Mouse (Mus musculus) yolk sac, embryonic 10.5 days (tissue): Measurements from ENCODE around the gene Hps4.
"Not testable (repeated sequence)": the region's sequence is repeated elsewhere in the genome, so short reads cannot be mapped to it uniquely, and the experiment has no call there.

Experiments used
- DNase-seq: peaks from one replicate; pipeline ENCODE4 v3.0.0-alpha.2; 2017; ENCODE audit warnings: low spot score

The Hps4 gene

DNA sequence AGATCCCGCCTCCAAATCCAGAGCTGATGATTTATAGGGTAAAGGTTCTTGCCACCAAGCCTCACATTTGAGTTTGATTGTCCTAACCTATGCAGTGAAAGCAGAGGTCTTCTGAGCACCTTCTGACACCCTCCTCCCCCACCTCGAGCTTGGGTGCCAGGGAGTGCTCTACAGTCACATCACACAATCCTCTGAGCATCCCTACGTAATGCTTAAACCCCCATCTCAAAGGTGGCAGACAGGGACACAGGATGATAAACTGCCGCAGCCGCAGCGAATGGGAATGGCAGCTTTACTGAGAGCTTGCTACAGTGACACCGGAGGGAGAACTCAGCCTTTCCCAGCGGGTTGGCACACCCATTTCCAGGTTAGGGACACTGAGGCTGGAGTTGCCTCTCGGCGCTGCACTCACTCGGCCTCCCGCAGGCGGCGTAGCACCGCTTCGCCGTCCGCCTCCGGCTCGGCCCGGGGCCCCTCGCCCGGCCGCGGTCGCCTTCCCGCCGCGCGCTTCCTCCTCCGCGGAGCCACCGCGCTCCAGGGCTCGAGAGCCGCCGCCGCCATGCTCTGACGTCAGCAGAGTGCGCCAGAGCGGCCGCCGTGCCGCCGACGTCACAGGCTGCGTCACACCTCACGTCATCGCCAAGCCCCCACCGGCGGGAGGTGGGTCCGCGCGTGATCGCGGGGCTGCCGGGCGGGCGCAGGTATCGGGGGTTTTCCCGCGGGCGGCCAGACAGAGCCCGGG, at the start of gene Hps4, which contains the start of gene Srrd:
Hps4 (plus strand) TSS at position 621 of the 742 bp plus-strand sequence.
Srrd (minus strand) TSS at position 578 of the 742 bp plus-strand sequence.
- peak; percentile 79 for DNase-seq

DNA sequence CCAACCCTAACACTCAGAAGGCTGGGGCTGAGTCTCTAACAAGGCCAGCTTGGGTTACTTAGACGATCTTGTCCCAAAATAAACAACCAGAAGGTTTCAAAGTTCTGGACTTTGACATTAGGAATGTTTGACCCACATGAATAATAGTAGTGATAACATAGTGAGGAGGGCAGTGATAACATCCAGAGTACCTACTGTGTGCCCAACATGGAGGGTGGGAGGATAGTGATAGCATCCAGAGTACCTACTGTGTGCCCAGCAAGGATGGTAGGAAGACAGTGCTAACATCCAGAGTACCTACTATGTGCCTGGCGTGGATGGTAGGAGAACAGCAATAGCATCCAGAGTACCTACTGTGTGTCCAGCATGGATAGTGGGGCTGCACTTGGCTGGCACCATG, 49.1 kb upstream of the Hps4 start:
- DNase-seq, result no peak

DNA sequence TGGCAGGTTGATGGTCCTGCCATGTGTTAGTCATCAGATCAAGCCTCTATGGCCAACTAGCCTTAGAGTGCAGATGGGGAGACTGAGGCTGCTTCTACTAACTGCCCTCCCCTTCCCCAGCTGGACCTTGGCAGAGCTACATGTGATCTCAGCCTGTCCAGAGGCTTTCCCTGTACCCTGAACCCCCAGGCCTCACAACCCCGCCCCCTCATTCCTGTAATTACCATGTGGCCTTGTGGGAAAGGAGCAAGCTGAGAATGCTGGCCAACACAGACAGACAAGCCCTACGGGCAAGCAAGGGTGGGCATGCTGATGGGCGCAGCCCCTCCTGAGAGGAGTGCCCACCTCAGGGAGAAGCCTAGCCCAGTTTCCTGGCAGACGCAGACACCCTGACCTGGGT, 48.2 kb upstream of the Hps4 start:
- DNase-seq, result no peak

DNA sequence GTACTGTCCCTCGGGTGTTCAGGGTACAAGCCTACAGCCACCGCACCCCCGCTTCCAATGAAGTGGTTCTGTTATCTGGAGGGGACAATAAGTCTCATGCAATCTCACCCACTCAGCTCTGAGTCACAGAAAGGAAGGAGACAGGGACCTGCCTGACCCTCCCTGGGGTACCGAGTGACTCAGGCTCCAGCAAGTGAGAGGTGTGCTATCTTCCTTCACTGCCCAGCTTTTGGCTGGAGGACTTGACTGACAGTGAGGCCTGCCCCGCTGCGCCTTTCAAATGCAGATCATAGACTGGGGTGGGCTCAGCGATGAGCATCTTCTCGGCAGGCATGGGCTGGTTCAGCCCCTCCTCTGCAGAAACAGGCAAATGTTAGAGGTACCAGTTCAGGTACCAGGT, 47.7 kb upstream of the Hps4 start:
- no peak for DNase-seq

DNA sequence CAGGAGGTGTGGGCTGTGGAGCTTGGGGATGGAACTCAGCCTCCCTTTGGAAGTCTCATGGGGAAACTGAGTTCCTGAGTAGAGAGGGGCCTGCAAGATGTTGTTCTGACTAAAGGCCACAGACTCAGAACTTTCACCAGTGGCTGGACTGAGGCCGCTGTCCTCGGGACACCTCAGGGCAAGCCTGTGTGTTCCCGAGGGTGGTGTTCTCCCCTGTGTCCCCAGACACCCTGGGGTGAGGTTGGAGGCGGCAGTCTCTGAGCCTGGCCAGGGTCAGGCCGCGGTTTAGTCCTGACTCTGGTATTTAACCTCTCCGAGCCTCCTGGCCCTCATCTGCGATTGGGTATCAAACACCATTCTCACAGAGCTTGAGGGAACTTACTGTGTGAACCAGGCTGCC, 47.3 kb upstream of the Hps4 start:
- DNase-seq, result no peak

DNA sequence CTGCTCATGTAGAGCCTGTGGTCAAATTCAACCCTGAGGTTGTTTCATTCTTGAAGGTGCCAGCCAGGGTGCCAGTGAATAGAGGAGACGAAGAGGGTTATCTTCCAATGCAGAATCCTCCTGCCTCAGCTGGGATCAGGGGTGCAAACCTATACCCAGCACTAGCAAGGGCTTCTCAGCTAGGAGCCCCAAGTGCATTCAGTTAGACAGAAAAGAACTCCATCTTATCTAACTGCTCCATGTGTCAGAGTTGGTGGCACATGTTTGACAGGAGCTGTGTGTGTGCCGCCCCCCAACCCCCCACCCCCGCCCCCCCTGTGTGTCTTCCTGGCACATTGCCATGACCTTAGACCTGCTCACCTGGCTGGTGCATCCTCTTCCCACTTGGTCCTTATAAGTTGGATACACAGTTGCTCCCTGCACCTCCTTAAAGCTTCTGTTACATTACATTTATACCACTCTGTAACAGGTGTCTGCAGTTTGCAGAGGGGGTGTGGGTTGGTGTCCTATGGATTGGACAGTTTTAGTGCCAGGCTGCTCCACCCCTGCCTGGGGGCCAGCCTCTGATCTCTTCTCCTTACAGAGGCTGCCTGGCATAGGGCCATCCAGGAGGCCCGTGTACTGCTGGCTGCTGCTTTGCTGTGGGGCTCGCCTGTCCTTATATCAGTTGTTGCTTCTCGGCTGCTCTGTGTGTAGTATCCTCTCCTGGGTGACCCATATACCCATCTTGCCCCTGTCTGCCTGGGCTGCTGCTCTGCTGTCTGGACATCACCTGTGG, 46.3 kb upstream of the Hps4 start:
- DNase-seq, result no peak

DNA sequence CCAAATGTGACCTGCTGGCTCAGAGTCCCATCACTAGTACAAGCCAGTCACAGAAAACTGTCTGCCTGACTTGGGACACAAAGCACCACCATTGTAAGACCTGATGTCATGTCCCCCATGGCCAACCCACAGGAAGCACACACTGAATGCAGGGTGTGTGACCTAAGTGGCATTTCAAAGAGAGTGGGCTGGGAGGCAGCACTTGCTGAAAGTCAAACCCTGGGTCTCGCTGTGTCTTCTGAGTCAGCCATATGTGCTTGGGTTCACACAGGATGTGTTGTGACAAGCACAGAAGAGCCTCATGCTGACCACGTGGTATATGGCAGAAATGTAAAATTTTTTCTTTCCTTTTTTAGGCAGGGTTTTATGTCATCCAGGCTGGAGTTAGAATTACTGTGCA, 45.6 kb upstream of the Hps4 start:
- DNase-seq, result no peak

DNA sequence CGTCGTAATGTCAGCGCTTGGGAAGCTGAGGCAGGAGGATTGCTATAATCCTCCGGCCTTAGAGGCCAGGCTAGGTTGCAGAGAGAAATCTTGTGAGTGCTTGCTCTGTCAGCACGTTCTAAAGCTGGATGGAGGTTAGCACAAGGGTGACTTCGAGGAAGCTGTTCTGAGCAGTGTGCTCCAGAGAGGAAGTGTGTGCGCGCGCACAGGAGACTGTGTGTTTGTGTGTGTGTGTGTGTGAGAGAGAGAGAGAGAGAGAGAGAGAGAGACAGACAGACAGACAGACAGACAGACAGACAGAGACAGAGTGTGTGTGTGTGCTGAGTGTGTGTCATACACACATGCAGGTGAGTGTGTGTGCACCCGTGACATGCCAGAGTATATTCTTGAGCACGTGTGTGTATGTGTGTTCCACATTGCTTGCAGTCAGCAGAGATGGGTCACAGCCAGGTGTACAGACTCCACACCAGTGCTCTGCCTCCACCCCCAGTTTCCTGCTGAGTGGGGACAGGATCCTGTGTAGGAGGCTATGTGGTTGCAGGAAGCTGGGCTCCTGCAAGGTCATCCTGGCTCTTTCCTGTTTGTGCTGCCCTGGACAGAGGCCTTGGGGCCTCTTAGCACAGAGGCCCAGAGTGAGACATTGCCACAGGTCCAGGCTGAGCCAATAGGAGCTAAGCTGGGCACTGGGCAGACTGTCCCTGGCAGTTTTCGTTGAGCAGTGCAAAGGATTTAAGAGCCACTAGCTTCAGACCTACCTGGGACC, 44.5 kb upstream of the Hps4 start:
- no peak for DNase-seq

DNA sequence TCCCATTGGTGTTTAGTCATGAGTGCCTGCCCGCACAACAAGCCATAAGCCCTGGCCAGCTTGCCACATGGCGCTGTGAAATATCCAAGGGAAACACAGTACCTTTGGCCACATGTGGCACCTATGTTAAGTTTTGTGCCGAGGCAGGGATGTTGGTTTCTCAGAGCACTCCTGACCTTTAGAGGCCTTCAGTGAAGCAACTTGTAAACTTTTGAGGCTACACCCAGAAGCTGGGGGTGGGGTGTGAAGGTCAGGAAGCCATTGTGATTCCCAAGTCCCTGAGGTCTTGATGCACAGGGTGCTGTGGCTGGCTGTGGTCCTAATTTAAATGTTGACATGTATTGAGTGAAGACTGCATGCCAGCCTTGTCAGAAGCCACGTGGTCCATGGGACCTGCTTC, 43.5 kb upstream of the Hps4 start:
- DNase-seq, result no peak

DNA sequence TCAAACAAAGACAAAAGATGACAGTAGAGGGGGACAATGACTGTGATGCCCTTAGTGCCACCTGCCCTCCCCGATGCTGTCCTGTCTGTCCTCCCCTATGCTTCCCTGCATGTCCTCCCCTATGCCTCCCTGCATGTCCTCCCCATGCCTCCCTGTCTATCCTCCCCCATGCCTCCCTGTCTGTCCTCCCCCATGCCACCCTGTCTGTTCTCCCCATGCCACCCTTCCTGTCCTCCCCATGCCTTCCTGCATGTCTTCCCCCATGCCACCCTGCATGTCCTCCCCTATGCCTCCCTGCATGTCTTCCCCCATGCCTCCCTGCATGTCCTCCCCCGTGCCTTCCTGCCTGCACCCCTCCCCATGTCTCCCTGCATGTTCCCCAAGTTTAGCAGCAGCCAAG, 42.8 kb upstream of the Hps4 start:
- no peak for DNase-seq

DNA sequence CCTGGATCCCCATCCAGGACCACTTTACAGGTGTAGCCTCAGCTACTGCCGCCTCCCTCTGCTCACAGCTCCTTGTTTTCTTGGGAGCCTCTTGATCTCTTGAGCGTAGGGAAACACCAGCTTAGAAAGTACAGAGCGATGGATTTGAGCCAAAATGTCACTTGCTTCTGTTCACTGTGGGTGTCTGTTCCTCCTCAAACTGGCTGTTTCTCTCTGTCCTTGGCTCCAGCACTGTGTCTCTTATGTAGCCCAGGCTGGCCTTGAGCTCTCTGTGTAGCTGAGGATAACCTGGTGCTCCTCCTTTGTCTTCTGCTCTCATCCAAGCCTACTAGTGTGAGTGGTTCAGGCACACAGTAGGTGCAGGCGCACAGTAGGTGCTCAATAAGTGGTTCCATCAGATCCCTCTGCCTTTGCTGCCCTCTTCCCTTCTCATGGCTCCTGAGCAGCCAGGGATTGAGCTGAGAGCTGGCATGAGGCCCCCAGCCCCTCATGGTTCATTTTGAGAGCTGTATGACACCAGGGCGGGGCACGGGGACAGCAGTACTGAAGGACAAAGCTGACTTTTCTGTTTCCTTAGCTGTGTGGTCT, 42.1 kb upstream of the Hps4 start:
- DNase-seq, result no peak

DNA sequence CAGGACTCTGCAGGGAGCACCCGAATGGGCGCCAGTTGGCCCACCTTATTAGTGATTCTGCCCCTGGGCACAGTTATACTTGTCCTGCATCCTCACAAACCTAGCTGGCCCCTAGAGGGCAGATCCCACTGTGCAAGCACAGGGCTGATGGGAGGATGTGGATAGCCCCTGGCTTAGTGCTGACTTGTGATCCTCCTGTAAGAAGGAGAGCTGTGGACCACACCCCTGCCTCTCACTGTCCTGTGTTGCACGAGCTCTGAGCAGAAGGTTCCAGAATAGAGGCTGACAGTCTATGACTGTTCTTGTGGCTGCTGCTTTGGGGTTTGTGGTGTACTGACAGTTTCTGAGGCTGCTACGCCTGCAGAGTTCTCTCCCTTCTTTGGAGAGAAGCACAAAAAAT, 41.2 kb upstream of the Hps4 start:
- DNase-seq, result no peak

DNA sequence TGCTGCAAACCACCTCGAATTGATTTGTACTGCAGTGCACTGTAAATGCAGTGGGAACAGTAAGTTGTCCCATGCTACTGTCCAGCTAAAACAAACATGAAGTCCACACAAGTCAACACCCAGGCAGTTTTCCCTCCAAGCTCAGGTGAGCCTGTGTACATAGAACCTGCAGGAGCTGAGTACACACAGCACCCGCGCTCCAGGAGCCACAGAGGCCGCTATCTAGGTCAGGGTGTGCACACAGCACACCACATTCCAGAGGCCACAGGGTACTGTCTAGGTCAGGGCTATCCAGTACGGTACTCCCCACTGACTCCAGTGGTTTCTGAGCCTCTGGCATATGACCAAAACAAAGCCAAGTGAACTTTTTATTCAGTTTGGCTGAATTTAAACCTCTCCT, 40.6 kb upstream of the Hps4 start:
- DNase-seq, result peak; percentile 82

DNA sequence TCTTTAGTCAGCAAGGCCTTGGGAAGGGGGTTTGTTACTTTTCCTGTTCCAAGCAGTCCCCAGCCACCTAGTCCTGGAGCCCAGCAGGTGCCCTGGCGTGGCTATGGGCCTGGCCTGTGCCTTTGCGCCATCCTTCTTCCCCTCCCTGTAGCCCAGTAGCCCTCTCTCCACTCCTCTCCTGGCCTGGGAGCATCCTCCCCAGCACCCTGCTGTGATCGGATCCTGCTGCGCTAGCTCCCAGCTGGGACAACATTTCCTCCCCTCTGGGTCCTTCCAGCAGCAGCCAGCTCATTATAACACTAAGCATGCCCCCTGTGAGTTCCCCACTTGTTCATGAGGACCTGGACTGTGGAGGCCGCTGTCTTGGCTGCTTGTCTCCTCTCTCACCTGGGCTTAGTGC, 37.0 kb upstream of the Hps4 start:
- no peak for DNase-seq

DNA sequence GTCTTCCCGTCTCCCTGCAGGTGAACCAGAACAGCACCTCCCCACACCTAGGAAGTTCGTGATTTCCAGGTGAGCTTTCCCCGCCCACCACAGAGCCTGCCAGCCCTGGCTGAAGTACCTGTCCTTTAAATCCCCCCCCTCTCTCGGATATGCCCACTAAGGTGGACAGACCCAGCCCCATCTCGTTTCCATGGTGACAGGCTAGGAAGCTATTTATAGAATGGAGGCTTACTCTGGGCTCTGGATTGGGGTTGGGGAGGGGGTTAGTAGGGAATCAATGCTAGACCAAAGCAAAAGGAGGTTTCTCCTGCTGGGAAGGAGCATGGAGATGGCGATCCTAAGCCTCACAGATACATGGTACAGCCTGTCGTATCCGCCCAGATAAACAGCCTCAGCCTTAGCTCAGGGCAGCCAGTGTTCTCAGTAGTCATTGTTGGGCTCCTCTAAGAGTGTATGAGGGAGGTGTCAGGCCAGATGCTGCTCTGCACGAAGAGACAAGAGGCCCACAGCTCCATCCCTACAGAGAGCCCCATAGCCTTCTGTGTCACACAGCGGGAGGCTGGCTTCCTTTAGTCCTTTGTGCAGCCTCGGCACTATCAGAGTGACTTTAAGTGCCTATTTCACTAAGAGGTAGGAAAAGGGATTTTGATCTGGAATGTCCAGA, 29.5 kb upstream of the Hps4 start:
- DNase-seq, result no peak

DNA sequence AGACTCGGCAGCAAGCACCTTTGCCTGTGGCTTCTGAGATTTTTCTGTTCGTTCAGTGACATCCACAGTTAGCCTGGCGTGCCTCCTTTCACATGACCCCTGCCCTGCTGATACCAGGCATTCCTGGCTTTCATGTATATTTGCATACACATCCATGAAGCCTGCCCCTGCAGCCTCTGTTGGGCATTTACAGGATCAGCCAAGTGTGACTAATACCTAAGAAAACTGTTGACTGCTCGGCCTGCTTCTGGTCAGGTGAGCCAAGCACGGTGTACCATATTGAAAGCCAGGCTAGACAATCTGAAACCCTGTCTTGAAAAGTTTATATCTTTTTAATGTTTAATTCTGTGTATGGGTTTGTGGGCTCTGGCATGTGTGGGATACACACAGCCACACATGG, 26.4 kb upstream of the Hps4 start:
- no peak for DNase-seq

DNA sequence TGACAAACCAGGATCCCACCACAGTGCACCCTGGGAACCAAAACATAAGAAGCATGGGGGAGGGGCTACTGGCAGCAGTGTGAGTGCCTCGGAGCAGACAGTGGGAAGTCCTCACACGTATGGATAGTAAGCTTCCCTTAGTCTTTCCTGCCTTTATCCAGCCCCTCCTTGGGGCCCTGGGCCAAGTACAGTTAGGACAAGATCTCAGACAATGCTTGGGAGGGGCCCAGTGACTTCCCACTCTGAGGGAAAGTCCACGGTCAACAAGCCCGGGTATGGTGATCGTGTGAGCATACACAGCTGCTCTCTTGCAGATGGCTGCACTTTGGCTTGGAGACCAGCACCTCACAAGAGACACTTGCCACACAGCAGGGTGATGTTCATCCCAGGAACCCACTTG, 25.6 kb upstream of the Hps4 start:
- no peak for DNase-seq

DNA sequence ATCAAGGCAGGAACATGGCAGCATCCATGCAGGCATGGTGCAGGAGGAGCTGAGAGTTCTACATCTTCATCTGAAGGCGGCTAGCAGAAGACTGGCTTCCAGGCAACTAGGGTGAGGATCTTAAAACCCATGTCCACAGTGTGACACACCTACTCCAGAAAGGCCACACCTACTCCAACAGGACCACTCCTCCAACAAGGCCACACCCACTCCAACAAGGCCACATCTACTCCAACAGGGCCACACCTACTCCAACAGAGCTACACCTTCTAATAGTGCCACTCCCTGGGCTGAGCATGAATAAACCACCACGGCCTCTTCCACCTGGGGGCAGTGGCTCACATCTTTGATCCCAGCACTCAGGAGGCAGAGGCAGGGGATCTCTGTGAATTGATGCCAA, 23.5 kb upstream of the Hps4 start:
- DNase-seq, result not testable (repeated sequence)

DNA sequence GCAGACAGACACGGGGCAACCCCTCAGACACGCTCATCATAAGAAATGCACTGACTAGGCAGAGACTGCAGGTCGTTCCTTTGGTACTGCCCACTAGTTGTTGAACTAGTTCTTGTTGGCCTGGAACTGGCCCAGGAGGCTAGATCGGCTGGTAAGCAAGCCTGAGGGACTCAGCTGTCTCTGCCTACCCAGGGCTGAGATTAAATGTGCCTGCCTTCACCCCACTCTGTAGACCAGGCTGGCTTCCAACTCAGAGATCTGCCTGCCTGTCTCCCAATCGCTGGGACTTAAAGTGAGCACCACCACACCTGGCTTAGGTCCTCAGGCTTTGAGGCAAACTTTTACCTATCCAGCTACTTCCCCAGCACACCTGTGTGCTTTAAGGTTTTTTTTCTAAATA, 22.5 kb upstream of the Hps4 start:
- no peak for DNase-seq

DNA sequence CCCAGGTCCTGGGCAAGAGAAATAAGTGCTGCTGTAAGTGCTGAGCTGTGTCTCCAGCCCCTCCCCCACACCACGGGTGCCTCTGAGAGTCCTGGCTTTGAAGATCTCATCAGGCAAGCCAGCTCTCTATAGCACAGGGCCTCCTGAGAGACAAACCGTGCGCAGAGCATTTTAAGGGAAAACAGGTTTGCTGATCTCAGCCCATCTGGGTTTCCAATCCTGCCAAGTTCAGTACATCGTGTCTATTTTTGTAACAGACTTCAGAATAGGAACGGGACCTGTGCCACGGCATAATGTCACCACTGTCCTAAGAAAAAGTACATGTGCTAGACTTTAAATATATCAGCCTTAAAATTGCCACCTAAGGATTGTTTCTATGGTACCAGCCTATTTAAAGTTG, 21.9 kb upstream of the Hps4 start:
- no peak for DNase-seq

DNA sequence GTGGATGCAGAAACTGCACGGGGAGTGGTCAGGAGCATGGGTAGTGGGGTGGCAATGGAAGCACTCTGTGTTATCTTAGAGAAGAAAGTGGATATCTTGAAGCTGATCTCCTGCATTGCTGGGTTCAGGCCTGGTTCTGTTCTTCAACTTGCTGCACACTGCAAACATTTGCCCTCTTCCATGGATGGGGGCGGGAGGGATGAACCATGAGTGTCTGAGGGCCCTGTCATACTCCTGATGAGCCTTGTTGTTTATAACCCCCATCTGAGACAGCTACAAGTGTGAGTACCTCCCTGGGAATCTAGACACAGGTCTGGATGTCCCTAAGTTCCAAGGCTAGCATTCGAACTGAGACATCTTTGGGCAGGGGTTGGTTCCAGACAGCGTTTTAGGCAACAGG, 21.5 kb upstream of the Hps4 start:
- no peak for DNase-seq

DNA sequence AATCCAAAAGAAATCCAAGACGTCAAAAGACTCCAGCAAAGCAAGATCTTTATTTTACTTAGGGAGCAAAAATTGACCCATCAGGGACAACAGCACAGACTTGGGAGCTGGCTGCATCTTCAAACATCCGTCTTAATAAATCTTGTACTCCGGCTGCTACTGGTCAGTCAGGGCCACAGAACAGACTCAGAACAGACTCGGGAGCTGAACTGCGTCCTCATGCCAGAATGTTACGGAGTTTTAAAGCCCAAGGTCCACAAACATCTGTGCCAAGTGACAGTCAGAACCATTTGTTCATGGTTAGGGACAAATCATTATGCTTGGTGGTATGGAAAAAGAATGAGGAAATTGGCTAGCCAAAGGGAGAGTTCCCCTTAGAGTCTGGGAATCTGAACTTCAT, 19.6 kb upstream of the Hps4 start:
- DNase-seq, result no peak
